Mouse (Mus musculus) lung, adult 18-20 months (tissue): ENCODE measurements around the gene Acpp.
A peak's percentile ranks its signal among the peaks of the same experiment; 100 is the strongest.
"Not testable (repeated sequence)": the region's sequence is repeated elsewhere in the genome, so short reads cannot be mapped to it uniquely, and the experiment has no call there.

ENCODE experiments used
- DNase-seq, 2 experiments: peaks; one replicate each; pipeline ENCODE4 v3.0.0; 2022; ENCODE audit warnings: mixed read lengths in 2 of 2

The Acpp gene

DNA sequence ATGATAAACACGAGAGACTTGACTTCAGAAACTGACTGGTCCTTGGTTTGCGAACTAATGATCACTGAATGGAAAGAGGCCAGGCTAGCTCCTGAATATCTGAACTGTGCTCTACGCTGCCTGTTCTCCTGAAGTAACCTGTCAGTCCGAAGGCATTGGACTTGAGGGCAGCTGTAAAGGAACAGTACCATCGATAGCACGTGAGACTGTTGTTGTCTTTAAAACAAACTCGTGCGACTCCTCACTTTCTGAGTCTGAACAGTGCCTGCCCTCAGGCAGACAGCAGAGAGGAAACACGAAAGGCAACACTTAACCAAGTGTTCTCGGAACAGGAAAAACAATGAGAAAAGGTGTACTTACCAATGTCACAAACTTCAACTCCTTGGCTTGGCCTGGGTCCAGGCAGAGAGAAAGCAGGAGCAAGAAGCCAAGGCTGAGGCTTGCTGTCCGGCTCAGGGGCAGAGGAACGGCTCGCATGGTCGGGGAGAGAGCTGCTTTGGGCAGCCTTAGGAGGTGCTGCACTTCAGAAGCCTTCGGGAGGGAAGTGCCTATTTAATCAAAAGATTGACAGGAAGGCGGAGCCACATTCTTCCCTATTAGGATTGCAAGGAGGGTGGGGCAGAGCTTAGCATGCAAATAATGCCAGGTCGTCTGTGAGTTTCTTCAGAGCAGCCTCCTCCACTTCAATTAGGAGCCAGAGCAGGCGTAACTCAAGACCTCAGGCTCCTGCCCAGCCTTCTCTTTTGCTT lies at the start of gene Acpp:
Gene Acpp (minus strand): TSS at position 566 of the 749 bp plus-strand sequence.
- peak; percentile 68 to 84 for DNase-seq

GRCm38 (mm10) chr9:104382571-104383170 lies 45.1 kb upstream of the Acpp start:
- DNase-seq = peak in 1 of 2 experiments; percentile 15

DNA sequence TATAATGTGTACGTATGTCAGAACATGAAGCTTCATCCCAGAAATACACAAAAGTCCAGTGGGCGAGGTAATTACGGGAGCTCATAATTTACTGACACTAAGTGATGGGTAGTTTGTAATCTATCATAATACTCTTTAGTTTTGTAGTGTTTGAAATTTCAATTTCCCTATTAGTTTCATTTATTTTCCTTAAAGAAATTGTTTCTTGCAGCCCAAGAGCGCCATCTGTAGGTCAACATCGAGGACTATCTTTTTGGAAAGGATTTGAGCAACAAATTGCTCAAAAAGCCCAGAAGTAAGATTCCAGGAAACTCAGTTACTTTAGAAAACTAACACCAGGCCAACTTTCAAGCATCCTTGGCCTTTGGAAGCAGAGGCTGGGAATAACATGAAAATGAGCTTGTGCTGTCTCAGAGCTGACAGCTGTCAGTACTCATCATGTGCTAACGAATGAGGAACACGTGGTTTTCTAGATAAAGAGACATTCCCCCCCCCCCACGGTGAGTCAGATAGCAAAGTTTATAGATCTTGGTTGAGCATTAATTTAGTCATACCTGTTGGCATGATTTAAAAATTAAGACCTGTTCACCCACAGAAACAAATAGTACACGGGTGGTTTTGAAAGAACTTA lies 42.1 kb upstream of the Acpp start:
- peak in 1 of 2 experiments; percentile 10 for DNase-seq

DNA sequence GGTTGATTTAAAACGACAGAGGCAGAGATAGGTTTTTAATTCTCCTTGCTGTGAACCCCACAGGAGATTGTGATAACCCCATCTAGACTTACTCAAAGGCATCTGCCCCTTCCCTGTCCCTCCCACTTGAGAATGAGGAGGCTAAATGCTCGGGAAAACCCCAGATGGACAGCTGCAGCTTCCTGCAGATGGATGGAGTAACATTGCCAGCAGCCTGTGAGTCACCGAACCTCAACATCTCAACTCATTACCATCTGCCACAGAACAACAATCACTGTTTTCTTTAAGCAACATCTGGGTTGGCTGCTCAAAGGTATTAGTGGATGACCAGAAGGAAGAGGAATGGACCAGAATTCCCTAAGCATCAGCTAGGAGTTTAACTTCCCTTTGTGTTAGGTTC lies 38.0 kb upstream of the Acpp start:
- no peak for DNase-seq

- DNase-seq = peak; percentile 26 to 39
Measured at GRCm38 (mm10) chr9:104373253-104373652, 35.7 kb upstream of the Acpp start.

- no peak for DNase-seq
Measured at GRCm38 (mm10) chr9:104366983-104367382, 29.4 kb upstream of the Acpp start.

DNA sequence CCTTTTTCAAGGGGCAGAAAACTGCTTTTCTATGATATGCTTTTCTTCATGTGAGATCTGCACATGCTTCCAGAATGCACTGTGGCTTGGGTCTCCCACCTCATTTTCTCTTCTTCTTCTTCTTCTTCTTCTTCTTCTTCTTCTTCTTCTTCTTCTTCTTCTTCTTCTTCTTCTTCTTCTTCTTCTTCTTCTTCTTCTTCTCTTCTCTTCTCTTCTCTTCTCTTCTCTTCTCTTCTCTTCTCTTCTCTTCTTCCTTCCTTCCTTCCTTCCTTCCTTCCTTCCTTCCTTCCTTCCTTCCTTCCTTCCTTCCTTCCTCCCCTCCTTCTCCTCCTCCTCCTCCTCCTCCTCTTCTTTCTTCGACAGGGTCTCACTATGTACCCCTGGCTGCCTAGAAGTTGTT lies 24.4 kb upstream of the Acpp start:
- not testable (repeated sequence) for DNase-seq

GRCm38 (mm10) chr9:104361073-104361891 lies 23.7 kb upstream of the Acpp start:
- DNase-seq = no peak

DNA sequence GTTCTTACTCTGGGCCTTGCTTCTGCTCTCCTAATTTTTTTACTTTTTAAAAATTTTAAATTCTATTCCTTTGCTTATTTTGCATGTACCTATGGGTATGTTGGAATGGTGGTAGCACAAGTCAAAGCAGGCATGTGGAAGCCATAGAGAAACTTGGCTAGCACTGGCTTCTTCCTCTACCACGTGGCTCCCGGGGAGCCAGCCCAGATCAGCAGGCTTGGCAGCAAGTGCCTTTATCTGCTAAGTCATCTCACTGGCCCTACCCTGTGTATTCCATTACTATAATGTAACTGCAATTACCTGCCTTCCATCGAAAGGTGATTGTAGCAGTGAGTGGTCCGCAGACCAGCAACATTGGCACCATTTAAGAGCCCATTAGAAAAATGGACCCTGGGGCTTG lies 22.8 kb upstream of the Acpp start:
- DNase-seq = no peak

DNA sequence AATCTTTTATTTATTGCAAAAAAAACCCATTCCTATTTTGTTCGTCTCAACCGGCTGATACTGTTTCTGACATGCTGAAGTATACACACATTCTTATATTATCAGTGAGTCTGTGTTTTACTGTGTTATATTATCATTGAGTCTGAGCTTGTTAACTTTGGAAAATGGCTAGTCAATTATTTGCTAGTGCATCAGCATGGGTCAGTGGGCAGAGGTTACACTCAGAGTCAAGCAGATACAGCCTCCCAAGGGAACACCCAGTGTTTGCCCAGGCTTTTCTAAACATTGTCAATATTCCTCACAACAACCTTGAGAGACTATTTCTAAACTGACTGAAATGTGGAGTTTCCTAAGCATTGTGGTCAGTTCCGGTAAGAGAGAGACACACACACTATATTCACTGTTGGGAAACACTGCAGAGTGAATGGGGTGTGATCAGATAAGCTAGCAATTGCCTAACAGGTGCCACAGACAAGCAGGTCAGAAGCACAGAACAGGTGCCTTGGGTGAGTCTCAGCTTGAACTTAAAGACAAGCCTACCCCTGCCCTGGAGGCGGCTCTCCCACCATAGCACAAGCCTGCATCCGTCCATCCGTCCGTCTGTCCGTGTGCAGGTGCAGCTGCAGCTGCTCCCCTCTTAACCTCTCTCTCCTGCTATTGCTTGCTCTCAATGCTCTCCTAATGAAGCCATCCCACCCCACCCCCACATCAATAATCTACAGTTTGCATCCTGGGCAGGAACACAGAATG lies 18.1 kb upstream of the Acpp start:
- no peak for DNase-seq

DNA sequence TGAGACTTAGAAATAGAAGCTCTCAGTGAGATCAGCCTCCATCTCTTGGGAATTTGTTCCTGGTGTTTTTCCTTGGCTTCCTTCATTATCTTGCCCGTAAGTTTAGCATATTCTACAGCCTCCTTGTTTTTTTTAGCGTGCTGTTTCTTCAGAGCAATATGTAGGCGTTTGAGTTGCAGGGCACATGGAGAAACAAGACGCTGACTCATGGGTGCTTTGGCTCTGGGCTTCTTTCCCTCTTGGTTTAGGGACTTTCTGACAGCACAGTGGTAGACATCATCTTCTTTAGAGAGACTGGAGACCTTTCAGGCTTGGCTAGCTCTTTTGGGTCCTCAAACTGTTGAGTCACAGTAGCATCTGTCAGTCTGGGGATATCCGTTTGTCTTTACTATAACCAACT lies 6.6 kb upstream of the Acpp start:
- DNase-seq = no peak

GRCm38 (mm10) chr9:104339483-104339882 lies 1.9 kb upstream of the Acpp start:
- DNase-seq = no peak

- peak in 1 of 2 experiments; percentile 6 for DNase-seq
Measured at GRCm38 (mm10) chr9:104338489-104339427, 1.2 kb upstream of the Acpp start.

DNA sequence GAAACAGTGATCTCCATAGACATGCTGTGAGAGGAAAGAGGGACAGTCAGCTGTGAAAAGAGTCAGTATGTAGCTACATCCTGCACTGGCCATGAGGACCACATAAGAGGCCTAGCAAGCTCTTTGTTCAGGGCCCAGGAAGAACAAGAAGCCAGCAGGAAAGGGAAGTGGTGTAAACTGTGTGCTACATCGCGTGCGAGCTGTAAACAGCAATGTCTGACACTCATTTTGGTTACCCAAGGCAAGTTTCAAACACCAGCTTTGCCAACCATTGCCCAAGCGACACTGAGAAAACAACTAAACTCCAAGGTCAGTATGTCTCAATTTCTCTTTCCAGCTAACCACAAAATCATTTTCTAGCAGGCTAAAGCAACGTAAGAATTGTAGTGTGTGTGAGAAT lies 6.2 kb downstream of the Acpp start:
- DNase-seq = no peak

DNA sequence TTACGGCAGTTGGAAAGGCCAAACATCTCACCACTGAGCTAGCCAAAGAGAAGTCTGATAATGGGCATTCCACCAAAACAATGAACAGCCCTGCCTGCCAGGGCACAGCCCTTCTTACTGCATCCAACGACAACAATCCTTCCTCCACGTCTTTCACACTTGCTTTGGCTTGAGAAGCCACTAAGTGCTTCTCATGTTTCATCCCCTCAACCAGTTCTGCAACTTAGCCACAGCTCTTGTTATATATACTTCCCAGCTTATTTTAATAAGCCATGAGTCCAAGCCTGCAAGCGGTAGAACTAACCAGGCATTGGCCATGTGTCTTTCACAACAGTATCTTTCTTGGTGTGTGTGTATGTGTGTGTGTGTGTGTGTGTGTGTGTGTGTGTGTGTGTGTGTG lies 8.9 kb downstream of the Acpp start:
- peak; percentile 34 to 66 for DNase-seq

DNA sequence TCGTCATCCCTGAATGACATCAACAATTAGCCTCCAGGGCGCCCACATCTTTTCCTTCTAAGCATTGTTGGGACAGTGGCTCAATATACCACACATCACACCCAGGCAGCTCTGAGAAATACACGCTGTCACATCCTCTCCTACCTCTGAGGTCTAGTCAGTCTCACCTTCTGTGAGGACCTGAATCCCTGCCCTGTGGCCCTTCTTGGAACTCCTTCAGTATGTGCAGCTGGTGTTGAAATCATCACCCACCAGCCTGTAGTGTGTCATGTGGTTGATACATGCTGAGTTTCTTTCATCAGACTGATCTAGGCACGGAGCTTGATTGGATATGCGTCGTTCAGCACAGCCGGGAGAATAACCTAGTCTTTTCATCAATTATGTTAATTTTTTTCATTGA lies 16.0 kb downstream of the Acpp start:
- no peak for DNase-seq

DNA sequence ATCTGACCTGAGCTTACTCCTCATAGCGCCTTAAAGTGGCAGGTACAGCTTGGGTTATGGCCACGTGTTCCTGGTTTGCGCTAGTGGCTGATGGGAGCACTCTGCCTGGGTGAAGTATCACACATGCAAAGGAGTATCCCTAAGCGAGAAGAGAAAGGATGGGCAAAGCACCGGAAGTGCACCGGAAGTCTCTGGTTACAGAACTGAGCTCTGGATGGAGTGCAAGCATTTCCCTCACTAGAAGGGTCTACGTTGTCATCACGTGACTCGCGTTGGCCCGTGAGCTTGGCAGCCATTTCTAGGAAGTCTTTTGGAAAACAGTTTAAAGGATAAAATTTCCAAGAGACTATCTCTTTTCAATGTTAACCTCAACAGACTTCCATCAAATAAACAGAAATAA lies 21.2 kb downstream of the Acpp start:
- no peak for DNase-seq

GRCm38 (mm10) chr9:104315499-104315898 lies 22.0 kb downstream of the Acpp start:
- DNase-seq = peak; percentile 9 to 20

DNA sequence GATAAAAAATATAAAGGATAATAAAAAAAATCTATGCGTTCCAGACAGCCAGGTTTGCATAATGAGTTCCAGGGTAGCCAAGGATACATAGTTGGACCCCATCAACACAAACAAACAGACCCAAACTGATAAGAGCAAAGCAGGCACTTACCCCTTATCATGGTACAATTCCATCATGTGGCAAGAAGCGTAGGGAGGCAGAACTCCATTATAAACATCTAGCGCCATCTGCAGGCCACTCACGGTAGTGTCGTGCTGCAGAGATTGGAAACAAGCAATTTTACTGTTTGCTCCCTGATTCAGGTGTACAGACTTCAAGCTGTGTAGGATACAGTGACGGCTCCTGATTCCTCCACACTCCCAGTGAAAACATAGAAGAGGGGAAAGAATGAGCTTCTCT lies 30.8 kb downstream of the Acpp start:
- DNase-seq = peak; percentile 39 to 49

GRCm38 (mm10) chr9:104305333-104306111 lies 32.0 kb downstream of the Acpp start:
- DNase-seq = no peak
